Mouse (Mus musculus) v-Abl transformed pro-B cells (cell line): Measurements from ENCODE around the gene Slc11a1.
"Not testable (repeated sequence)": the region's sequence is repeated elsewhere in the genome, so short reads cannot be mapped to it uniquely, and the experiment has no call there.

Experiments
- in situ Hi-C, 2 experiments: fragments of 400-800 bp; cut with MboI; formaldehyde crosslinking; loops; one replicate each; pipeline ENCODE4 v1.15.1; 2025; ENCODE audit not compliant: unreplicated experiment in 2 of 2

The Slc11a1 gene

DNA sequence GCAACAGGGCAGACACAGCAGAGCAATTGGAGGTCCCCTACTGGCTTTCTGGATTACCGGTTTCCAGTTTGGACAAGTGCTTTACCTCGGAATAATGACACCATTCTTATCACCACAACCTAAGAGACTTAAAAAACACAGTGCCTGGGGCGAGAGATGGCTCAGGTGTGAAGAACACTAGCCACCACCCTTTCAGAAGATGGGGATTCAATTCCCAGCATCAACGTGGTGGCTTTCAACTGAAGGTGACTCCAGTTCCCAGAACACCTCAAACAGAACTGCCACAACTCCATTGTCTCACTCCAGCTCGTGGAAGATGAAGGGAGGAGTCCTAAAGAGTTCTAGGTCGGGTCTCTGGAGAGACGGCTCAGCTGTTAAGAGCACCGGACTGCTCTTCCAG, 10.5 kb downstream of the Slc11a1 start:
- in situ Hi-C loops, result loop anchor here in 1 of 2 experiments (5.0 kb wide), 1 partner anchor 73 kb away; no protein-coding TSS in a partner anchor

DNA sequence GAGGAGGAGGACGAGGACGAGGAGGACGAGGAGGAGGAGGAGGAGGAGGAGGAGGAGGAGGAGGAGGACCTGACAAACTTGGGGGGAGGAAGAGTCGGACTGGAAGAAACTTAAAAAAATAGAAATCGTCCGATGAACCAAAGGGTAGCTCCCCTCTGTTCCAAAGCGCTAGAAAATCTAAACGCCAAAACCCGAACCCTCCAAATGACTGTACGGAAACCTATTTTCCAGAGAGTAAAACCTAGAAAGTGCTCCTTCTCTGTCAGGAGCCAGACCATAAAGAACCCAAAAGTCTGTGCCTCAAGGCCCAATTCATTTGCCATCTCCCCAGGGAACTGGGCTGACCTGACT, 11.3 kb downstream of the Slc11a1 start:
- in situ Hi-C loops, result loop anchor here in 1 of 2 experiments (5.0 kb wide), 1 partner anchor 74 kb away; no protein-coding TSS in a partner anchor

DNA sequence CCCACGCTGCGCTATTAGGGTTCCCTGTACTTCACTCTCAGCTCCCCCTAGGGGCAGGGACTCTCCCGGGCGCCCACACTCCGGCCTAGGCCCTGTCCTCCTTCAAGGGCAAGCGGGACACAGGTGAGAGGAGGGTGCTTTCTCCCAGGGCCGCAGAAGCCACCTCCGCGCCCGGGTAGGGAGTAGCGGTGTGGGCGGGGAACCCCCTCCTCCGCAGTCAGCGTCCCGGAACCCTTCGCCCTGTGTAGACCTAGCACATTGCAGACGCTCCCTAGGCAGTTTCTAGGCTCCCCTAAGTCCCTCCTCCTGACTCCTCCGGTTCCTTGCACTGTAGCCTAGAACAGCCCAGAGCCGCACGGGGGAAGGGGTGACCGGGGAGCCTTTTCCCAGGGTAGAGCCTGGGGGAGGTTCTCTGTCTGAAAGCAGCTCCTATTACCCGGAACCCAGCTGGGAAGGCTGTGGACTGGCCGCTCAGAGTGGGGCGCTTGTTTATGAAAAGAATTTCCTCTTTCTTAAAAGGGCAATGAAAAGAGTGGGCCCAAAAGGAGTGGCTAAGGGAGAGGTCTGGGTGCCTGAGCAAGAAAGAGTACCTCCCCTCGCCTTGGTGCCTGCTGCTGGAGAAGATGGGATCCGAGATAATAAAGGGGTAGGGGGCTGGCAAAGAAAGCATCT, 11.9 kb downstream of the Slc11a1 start:
- in situ Hi-C loops, result loop anchor here in 1 of 2 experiments (5.0 kb wide), 1 partner anchor 75 kb away; no protein-coding TSS in a partner anchor

DNA sequence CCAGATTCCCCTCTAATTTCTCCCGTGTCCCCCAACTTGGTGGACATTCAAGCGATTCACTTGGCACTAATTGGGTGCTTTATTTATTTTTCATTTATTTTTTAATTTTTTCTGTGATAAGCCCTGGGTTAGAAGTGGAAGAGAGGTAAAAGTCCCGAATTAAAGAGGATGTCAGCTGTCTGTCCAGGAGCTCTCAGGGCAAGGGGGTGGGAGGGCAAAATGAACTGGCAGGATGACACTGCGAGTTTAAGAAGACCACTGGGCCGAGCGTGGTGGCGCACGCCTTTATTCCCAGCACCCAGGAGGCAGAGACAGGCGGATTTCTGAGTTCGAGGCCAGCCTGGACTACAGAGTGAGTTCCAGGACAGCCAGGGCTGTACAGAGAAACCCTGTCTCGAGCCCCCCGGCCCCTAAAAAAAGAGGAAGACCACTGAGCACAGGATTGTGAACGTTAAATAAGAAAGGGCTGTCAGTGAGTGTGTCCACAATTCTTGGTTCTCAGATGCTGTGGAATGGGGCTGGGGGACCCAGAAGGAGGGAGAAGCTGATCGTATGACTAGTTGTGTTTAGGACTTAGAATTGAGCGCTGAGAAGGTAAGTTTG, 12.5 kb downstream of the Slc11a1 start:
- in situ Hi-C loops, result loop anchor here in 1 of 2 experiments (5.0 kb wide), 1 partner anchor 75 kb away; no protein-coding TSS in a partner anchor

DNA sequence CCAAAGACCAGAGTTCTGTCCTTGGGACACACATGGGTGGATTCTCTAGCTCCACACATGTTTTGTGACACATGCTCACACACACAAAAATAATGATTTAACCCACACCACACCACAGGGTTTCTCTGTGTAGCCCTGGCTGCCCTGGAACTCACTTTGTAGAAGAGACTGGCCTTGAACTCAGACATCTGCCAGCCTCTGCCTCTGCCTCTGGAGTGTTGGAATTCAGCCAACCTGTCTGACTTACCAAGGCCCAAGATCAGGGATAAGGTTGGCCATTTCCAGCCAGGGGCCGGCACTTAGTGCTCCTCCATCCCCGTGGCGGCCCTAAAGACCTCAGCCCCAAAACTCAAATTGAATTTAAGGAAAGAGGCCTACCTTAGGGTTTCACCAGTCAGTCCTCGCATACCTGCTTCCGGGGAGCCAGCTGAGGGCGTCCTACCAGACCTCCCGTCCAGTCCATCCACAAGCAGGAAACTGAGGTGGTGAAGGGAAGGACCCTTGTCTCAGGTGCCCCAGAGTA, 13.5 kb downstream of the Slc11a1 start:
- in situ Hi-C loops, result loop anchor here in 1 of 2 experiments (5.0 kb wide), 1 partner anchor 76 kb away; no protein-coding TSS in a partner anchor

DNA sequence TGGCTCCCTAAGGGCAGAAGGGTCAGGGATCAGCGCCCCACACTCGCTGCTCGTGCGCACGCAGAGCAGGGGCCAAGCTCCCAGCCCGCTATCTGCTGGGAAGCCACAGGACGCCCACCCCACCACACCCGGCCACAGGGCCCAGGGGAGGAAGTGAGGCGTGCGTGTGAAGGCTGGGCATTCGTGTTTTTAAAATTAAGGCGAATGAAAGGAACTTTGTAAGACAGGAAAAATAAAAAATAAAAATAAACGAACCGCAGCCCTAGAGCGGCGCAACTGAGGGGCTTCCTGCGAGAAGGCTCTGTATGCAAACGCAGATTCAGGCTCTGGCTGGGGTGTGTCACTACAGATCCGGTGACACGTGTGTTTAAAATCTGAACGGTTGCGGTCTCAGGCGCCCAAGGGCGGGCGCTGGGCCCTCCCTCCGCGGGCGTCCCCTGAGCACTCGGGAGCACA, 14.9 kb downstream of the Slc11a1 start:
- in situ Hi-C loops, result loop anchor here (5.0 kb wide), 3 partner anchors 78 to 153 kb away; partner anchors contain the start of gene Arpc2 (in 1 of the 2)

DNA sequence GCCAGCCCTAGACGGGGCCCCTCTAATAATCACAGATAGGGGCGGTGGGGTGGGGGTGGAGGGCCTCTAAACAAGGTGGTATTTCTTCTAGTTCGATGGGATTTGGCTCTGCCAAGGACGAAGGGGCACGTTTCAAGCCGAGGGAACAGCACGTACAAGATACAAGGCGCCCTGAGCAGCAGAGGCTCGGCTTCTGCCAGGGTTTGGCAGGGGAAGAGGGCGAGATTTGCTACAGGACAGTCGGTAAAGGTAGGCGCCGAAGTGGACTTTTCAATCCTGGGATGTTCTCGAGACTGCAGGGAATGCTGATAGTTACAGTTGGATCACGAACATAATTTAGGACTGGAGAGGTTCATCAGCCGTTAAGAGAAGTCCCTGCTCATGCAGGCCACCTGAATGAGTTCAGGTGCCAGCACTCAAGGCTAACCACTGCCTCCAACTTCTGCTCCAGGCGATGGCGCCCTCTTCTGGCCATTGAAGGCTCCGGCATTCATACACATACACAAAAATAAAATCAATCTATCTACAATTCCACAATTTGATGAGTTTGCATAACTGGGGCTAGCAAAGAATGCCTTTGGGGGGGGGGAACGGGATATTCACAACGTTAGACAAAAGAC, 15.4 kb downstream of the Slc11a1 start:
- in situ Hi-C loops, result loop anchor here in 1 of 2 experiments (5.0 kb wide), 3 partner anchors 78 to 153 kb away; partner anchors contain the start of gene Arpc2

DNA sequence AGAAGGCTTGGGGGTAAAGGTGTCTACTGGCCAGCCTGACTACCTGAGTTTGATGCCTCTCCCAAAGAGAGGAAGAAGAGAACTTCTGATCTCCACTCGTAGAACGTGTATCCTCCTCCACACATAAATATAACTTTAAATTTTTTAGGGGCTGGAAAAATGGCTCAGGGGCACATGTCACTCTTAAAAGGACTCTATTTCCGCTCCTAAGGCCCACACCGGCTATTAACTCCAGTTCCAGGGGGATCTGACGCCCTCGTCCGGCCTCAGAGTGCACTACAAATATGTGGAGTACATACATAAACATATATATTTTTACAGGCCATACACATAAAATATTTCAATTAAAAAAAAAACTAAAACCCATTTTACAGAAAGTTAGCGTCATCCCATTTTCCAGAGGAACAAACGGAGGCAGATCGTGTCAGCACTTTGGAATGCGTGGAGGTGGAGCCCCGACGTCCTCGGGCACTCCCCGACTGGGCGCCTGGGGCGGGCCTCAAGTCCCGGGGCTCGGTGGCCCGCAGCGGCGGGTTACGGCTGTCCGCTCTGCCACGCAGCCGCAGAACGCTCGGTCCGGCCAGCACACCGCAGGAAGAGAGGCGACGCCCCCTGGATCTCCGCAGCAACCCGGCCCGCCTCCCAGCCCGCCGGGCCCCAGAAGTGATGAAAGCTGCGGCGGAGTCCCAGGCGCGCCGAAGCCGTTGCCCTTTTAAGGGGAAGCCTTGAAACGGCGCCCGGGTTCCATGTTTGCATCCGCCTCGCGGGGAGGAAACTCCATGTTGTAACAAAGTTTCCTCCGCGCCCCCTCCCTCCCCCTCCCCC, 16.1 kb downstream of the Slc11a1 start, which contains the start of gene Ctdsp1:
Gene Ctdsp1, plus strand, starts transcription at position 586 of the 825 bp plus-strand sequence.
- in situ Hi-C loops, result loop anchor here in 1 of 2 experiments (5.0 kb wide), 3 partner anchors 79 to 154 kb away; partner anchors contain the start of gene Arpc2

DNA sequence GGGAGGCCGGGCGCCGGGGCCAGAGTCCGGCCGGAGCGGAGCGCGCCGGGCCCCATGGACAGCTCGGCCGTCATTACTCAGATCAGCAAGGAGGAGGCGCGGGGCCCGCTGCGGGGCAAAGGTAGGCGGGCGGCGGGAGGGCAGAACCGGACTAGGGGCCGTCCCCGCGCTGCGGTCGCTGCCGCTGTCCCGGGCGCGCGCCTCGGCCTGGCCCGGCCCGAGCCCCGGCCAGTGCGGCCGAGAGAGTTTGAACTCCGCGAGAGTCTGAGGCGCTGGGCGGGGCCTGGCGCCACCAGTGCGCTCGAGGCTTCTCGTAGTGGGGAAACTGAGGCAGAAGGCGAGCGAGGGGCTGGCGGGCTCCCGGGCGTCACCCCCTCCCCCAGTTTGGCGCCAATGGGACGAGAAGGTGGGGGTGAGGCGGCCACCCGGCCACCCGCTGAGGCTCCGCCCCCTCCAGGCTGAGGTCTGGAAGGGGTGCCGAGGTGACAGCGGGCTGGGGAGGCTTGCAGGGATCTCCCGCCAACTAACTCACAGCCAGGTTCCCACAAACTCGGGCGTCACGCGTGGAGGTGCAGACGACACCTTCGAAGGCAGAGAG, 16.9 kb downstream of the Slc11a1 start:
- in situ Hi-C loops, result loop anchor here in 1 of 2 experiments (5.0 kb wide), 3 partner anchors 80 to 155 kb away; partner anchors contain the start of gene Arpc2

DNA sequence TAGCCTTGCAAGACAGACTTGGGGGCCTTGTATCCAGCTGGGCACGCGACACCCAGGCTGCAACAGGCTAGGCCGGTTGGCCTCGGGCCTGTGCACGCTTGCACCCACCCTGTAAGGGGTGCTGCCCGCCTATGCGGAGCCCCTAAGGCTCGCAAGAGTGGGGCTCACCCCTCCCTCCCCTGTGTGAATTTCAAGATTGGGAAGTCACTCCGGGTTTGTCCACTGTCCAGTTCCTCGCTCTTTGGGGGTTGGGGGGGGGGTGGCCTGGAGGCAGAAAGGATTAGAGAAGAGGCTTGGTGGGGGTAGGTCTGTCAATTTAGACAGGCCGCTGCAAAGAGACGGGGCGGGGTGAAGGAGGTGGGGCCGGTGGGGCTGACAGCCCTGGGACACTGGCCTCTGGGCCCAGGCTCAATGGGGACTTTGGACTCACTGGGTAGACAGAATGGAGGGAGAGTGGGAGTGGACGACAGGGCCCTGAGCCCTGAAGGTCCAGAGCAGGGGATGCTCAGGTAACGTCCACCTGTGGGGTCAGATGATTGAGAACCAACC, 17.5 kb downstream of the Slc11a1 start:
- in situ Hi-C loops, result loop anchor here in 1 of 2 experiments (5.0 kb wide), 3 partner anchors 80 to 155 kb away; partner anchors contain the start of gene Arpc2

DNA sequence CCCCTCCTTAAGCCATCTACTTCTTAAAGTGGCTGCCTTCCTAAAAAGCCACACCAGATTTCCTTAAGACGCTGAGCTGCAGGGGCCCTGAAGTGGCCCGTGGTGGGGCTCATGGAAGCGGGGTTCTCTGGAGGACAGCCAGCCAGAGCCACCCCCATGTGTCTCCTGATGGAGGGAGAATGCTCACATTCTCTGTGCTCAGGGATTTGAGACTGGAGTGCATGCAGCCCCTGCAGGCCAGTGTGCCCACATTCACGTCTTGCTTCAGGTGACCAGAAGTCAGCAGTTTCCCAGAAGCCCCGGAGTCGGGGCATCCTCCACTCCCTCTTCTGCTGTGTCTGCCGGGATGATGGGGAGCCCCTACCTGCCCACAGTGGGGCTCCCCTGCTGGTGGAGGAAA, 18.0 kb downstream of the Slc11a1 start:
- in situ Hi-C loops, result loop anchor here in 1 of 2 experiments (5.0 kb wide), 3 partner anchors 81 to 156 kb away; partner anchors contain the start of gene Arpc2

DNA sequence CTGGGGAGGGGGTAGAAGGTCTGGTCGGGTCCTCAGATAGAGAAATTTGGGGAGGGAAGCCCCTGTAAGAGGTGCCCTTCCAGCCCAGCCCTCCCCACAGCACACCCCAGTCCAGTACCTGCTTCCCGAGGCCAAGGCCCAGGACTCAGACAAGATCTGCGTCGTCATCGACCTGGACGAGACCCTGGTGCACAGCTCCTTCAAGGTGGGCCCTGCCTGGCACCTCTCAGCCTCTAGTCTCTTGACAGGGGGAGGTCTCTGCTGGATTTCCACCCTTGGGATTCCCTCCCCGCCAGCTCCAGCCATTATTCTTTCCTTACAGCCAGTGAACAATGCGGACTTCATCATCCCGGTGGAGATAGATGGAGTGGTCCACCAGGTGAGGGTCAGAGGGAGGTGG, 18.7 kb downstream of the Slc11a1 start:
- in situ Hi-C loops, result loop anchor here in 1 of 2 experiments (5.0 kb wide), 3 partner anchors 81 to 156 kb away; partner anchors contain the start of gene Arpc2

DNA sequence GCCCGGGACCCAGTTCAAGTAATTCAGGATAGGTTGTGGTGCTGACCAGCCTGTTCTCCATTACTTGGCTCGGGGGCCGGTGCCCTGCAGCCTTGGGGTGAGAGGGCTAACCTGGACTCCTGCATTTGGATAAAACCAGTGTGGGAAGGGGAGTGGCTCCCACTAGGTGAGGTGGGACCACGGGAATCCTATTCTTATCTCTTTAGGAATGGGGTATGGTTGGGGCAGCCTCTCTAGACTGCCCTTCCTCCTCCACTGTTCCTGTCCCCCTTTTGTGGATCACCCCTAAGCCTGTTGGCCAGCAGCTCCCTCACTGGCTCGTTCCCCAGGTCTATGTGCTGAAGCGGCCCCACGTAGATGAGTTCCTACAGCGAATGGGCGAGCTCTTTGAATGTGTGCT, 19.3 kb downstream of the Slc11a1 start:
- in situ Hi-C loops, result loop anchor here in 1 of 2 experiments (5.0 kb wide), 3 partner anchors 82 to 157 kb away; partner anchors contain the start of gene Arpc2

DNA sequence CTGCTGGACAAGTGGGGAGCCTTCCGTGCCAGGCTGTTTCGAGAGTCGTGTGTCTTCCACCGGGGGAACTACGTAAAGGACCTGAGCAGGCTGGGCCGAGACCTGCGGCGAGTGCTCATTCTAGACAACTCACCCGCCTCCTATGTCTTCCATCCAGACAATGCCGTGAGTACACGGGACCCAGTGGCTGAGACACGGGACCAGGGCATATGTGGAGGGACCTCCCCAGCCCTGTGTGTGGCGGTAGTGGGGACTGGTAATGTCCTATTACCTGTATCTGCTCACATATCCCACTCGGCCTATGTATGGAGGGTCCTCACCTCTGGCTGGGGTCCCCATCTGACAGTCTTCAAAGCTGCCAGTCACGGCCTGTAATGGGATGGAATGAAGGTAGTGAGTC, 19.9 kb downstream of the Slc11a1 start:
- in situ Hi-C loops, result loop anchor here in 1 of 2 experiments (5.0 kb wide), 3 partner anchors 83 to 158 kb away; partner anchors contain the start of gene Arpc2

DNA sequence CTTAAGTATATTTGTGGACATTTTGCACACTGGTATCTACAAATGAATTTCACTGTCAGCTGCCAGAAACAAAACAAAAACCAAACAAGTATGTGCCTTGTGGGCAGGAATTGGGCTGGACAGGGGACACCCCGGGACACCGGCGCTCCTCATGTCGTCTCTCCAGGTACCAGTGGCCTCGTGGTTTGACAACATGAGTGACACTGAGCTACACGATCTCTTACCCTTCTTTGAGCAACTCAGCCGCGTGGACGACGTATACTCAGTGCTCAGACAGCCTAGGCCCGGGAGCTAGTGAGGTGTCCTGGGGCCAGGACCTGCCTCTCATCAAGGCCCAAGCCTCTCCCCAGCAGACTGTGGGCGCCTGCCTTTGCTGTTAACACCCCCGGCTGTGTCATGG, 20.3 kb downstream of the Slc11a1 start:
- in situ Hi-C loops, result no loop called here

DNA sequence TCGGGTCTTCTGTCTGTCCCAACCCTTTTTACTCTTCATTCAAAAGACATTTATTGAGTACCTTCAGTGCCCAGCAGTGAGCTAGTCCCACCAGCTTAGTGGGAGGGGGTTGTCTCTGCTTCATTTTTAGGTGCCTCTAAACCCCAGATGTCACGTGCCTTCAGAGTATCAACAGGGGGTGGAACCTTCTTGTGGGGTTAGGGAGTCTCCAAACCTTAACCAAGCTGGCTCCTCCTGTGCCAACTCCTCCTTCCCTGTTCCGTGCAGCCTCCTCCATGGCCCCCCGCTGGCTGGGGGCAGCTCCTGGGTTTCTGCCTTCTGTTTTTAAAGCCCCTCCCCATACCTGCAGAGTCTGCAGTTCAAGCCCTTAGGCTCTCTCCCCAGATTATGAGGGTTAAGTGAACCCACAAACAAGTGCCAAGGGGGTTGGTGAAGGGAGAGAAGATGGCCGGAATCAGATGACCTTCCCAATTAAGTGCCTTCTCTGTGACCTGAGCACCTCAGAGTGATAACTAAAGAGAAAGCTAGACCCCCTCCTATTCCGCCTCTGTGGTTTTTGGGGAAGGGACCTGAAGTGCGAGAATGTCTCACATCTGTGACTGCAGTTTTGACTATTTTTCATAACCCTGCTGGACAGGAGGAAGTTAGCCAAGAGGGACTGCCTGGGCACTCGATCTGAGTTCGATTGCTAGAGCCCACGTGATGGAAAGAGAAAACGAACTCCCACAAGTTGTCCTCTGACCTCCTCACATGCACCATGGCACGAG, 21.6 kb downstream of the Slc11a1 start:
- in situ Hi-C loops, result not testable (repeated sequence)

DNA sequence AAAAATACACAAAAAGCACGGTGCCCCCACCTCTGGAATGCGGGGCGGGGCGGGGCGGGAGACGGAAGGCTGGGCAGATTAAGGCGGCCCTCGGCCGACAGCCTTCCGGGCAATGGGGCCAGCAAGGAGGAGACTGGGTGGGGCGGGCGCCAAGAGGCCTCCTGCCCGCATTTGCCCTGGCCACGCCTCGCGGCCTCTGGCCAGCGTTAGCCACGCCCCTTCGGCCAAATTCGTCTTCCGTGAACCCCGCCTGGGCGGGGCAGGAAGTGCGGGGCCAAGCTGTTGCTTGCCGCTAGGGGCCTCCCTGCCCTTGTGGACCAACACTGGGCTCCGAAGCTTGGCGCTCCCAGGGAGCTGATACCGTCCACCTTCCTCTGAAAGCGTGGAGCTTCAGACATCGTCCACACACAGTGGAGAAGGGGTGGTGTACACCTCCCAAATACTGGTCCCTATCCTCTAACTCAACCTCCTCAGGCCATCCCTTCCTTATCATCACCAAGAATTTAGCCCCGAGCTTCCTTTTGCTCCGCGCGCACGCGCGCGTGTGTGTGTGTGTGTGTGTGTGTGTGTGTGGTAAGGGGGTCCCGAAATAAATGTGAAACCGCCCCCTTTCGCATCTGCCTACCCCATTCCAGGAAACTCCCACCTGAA, 22.4 kb downstream of the Slc11a1 start:
- in situ Hi-C loops, result no loop called here
